Mouse (Mus musculus) bone marrow macrophage, adult 2 months (primary cell): ENCODE measurements at regions not wholly inside any gene's neighbourhood (a gene's known extent, or its start where the extent isn't known, plus 50 kb on each side); places are given as distances from the start of the nearest gene placed in this dataset.

Experiments
- CTCF ChIP-seq: IDR thresholded peaks from 2 replicates; pipeline ENCODE4 v1.5.1; 2012; ENCODE audit warnings: low read depth, mild to moderate bottlenecking, low read length, moderate library complexity
- POLR2A ChIP-seq: IDR thresholded peaks from 2 replicates; pipeline ENCODE4 v1.6.1; 2012; ENCODE audit warnings: mild to moderate bottlenecking, low read depth, low read length, borderline replicate concordance

DNA sequence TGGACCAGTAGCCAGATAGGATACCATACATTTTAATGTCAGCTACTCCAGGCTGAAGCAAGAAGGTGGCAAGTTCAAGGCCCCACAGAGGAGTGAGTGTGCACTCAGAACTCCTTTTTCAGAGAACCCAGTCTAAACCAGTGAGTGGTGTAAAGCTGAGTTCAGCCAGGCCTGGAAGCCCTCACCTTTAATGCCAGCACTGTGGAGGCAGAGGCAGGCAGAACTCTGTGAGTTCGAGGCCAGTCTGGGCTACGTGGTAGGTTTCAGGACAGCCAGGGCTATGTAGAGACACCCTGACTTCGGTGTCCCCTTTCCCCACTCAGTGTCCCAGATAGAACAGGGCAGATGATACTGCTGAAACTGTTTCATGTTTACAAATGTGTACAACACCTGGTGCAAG lies 157.4 kb upstream of the Rapgef5 start:
- TF ChIP-seq CTCF (no peak), POLR2A (no peak)
